Mouse (Mus musculus): ENCODE measurements around the gene G6pc. TPM values are rescaled to one million over a fixed set of nuclear protein-coding genes. Genes with fewer than 3 reads are reported as not detected.

The G6pc gene
- polyA plus RNA-seq, 1 experiment from 2014 or later: not detected

Small RNAs within 50 kb of the gene (microRNA-seq; reads per million reads assigned to microRNA genes)
- gene Gm25593 (ENCODE audit: insufficient number of aligned reads) (not detected), gene Mir6929 (ENCODE audit: insufficient number of aligned reads) (not detected)

Other genes starting within 250 kb of the G6pc start
- 11.1 and 12.9 TPM in 2 replicates for gene Retreg3, start 247.7 kb upstream of the G6pc start, polyA plus RNA-seq (2014; fragmentation: Nextera tagmentation; extraction: Ambion mirVana)
- gene Tubg1, start 247.6 kb upstream of the G6pc start, polyA plus RNA-seq (2014; fragmentation: Nextera tagmentation; extraction: Ambion mirVana): 126 and 132 TPM in 2 replicates
- gene Tubg2, start 211.7 kb upstream of the G6pc start, polyA plus RNA-seq (2014; fragmentation: Nextera tagmentation; extraction: Ambion mirVana): 3.9 and 4.5 TPM in 2 replicates
- gene Cntnap1, start 197.0 kb upstream of the G6pc start, polyA plus RNA-seq (2014; fragmentation: Nextera tagmentation; extraction: Ambion mirVana): 0.35 and 0.55 TPM in 2 replicates
- 7.9 and 9.1 TPM in 2 replicates for gene Plekhh3, start 196.2 kb upstream of the G6pc start, polyA plus RNA-seq (2014; fragmentation: Nextera tagmentation; extraction: Ambion mirVana)
- gene Ccr10, start 192.1 kb upstream of the G6pc start, polyA plus RNA-seq (2014; fragmentation: Nextera tagmentation; extraction: Ambion mirVana): 0.17 TPM in 1 of 2 replicates, not detected in the other
- gene Ezh1, start 141.1 kb upstream of the G6pc start, polyA plus RNA-seq (2014; fragmentation: Nextera tagmentation; extraction: Ambion mirVana): 10.5 and 12.8 TPM in 2 replicates
- 59.4 and 64.3 TPM in 2 replicates for gene Ramp2, start 121.5 kb upstream of the G6pc start, polyA plus RNA-seq (2014; fragmentation: Nextera tagmentation; extraction: Ambion mirVana)
- gene Vps25, start 113.9 kb upstream of the G6pc start, polyA plus RNA-seq (2014; fragmentation: Nextera tagmentation; extraction: Ambion mirVana): 119 TPM in 2 replicates
- gene Wnk4, start 107.0 kb upstream of the G6pc start, polyA plus RNA-seq (2014; fragmentation: Nextera tagmentation; extraction: Ambion mirVana): 5.3 and 7.6 TPM in 2 replicates
- gene Cntd1, start 88.5 kb upstream of the G6pc start, polyA plus RNA-seq (2014; fragmentation: Nextera tagmentation; extraction: Ambion mirVana): 1.3 and 2.0 TPM in 2 replicates
- gene Coa3, start 88.4 kb upstream of the G6pc start, polyA plus RNA-seq (2014; fragmentation: Nextera tagmentation; extraction: Ambion mirVana): 179 and 181 TPM in 2 replicates
- 159 and 165 TPM in 2 replicates for gene Becn1, start 65.3 kb upstream of the G6pc start, polyA plus RNA-seq (2014; fragmentation: Nextera tagmentation; extraction: Ambion mirVana)
- 189 and 193 TPM in 2 replicates for gene Psme3, start 51.3 kb upstream of the G6pc start, polyA plus RNA-seq (2014; fragmentation: Nextera tagmentation; extraction: Ambion mirVana)
- gene Aoc2, start 42.5 kb upstream of the G6pc start, polyA plus RNA-seq (2014; fragmentation: Nextera tagmentation; extraction: Ambion mirVana): 2.8 and 3.1 TPM in 2 replicates
- gene Aoc3, start 37.0 kb upstream of the G6pc start, polyA plus RNA-seq (2014; fragmentation: Nextera tagmentation; extraction: Ambion mirVana): not detected in 2 replicates
- gene Aarsd1, start 50.1 kb downstream of the G6pc start, polyA plus RNA-seq (2014; fragmentation: Nextera tagmentation; extraction: Ambion mirVana): 101 and 111 TPM in 2 replicates
- gene Gm27029, start 57.2 kb downstream of the G6pc start, polyA plus RNA-seq (2014; fragmentation: Nextera tagmentation; extraction: Ambion mirVana): 8.2 and 9.5 TPM in 2 replicates
- 22.5 and 24.5 TPM in 2 replicates for gene Rundc1, start 57.5 kb downstream of the G6pc start, polyA plus RNA-seq (2014; fragmentation: Nextera tagmentation; extraction: Ambion mirVana)
- gene Ptges3l, start 57.8 kb downstream of the G6pc start, polyA plus RNA-seq (2014; fragmentation: Nextera tagmentation; extraction: Ambion mirVana): 1.6 and 2.7 TPM in 2 replicates
- 370 and 424 TPM in 2 replicates for gene Rpl27, start 74.7 kb downstream of the G6pc start, polyA plus RNA-seq (2014; fragmentation: Nextera tagmentation; extraction: Ambion mirVana)
- 3.8 and 3.9 TPM in 2 replicates for gene Ifi35, start 80.8 kb downstream of the G6pc start, polyA plus RNA-seq (2014; fragmentation: Nextera tagmentation; extraction: Ambion mirVana)
- 43.5 and 49.0 TPM in 2 replicates for gene Rnd2, start 97.4 kb downstream of the G6pc start, polyA plus RNA-seq (2014; fragmentation: Nextera tagmentation; extraction: Ambion mirVana)
- gene Vat1, start 98.7 kb downstream of the G6pc start, polyA plus RNA-seq (2014; fragmentation: Nextera tagmentation; extraction: Ambion mirVana): 47.0 and 51.4 TPM in 2 replicates
- gene Brca1, start 184.4 kb downstream of the G6pc start, polyA plus RNA-seq (2014; fragmentation: Nextera tagmentation; extraction: Ambion mirVana): 27.8 and 32.1 TPM in 2 replicates
- gene Nbr1, start 184.6 kb downstream of the G6pc start, polyA plus RNA-seq (2014; fragmentation: Nextera tagmentation; extraction: Ambion mirVana): 96.0 and 97.1 TPM in 2 replicates
- gene Tmem106a, start 214.7 kb downstream of the G6pc start, polyA plus RNA-seq (2014; fragmentation: Nextera tagmentation; extraction: Ambion mirVana): 3.0 and 3.3 TPM in 2 replicates
- 0.44 TPM in 1 of 2 replicates, not detected in the other for gene Gm11634, start 231.7 kb downstream of the G6pc start, polyA plus RNA-seq (2014; fragmentation: Nextera tagmentation; extraction: Ambion mirVana)

Measured in forebrain, embryonic 11.5 days (tissue).